Mouse (Mus musculus) activated CD4-positive, CD25-positive, alpha-beta regulatory T cell, adult 4 months (primary cell): ENCODE measurements at regions not wholly inside any gene's neighbourhood (a gene's known extent, or its start where the extent isn't known, plus 50 kb on each side); places are given as distances from the start of the nearest gene placed in this dataset.
A peak's percentile ranks its signal among the peaks of the same experiment; 100 is the strongest.

Source experiments
- ATAC-seq: one replicate; pipeline ENCODE4 v1.8.0; 2017

GRCm38 (mm10) chr2:56083226-56083625, 647.5 kb downstream of the Kcnj3 start:
- ATAC-seq = no peak

DNA sequence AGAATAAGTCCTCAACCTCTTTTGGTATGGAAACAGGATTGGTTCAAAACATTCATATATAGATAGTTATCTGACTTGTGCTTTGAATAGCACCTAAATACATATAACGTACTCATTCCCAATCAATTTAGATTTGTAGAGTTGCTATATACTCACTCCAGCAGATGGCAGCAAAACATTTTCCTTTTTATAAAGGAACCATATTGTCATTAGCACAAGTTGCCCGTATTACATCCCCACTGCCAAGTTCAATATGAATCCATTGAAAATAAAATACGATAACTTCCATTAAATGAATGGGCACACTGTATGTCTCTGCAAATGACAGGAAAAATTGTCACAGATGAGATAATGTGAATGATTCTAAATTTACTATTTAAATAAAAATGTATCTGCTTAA, 673.8 kb downstream of the Kcnj3 start:
- ATAC-seq = no peak

GRCm38 (mm10) chr2:56109975-56110374, 674.2 kb downstream of the Kcnj3 start:
- no peak for ATAC-seq

DNA sequence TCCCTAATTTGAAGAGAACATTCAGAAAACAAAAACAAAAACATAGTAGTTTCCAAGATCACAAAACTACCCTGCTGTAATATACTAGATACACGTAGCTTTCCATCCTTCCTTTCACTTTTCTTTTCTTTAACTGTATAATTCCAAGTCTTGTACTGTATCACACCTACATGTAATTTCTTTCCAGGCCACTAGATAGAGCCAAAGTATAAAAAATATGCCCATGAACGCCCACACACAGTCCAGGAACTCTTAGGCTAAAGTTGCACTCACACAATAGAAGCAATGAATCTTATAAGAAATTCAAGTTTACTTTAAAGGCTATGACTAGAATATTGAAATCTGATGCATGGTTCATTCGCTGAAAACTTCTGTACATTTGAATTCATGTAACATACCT, 678.7 kb downstream of the Kcnj3 start:
- peak; percentile 65 for ATAC-seq

GRCm38 (mm10) chr2:56119368-56119767, 683.6 kb downstream of the Kcnj3 start:
- no peak for ATAC-seq

DNA sequence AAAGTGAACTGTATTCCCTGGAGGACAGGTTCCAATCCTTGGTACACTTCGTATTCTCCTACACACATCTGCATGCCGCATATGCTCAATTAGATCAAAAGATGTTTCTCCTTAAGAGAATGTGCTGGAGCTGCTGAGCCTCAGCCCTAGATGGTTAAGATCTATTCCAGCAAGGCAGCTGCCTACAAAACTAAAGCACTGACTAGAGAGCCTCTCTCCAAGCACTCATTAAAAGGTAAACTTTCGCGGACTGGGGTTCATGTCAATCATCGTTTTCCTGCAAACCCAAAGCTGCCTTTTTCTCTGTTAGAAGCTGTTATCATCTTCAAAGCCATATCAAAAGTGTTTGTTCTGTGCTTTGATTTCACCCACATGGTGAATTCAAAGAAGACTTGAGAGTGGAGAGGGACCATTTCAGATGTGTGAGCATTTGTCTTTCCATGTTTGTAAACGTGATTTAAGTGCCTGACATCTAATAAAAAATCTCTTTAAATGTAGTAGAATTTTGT, 711.4 kb downstream of the Kcnj3 start:
- no peak for ATAC-seq

GRCm38 (mm10) chr2:56196449-56196848, 760.7 kb downstream of the Kcnj3 start:
- ATAC-seq = no peak

- ATAC-seq = no peak
Measured at GRCm38 (mm10) chr2:56227476-56227875, 791.7 kb downstream of the Kcnj3 start.

- no peak for ATAC-seq
Measured at GRCm38 (mm10) chr2:56233042-56233441, 797.3 kb downstream of the Kcnj3 start.

GRCm38 (mm10) chr2:56257044-56257954, 821.5 kb downstream of the Kcnj3 start:
- no peak for ATAC-seq

DNA sequence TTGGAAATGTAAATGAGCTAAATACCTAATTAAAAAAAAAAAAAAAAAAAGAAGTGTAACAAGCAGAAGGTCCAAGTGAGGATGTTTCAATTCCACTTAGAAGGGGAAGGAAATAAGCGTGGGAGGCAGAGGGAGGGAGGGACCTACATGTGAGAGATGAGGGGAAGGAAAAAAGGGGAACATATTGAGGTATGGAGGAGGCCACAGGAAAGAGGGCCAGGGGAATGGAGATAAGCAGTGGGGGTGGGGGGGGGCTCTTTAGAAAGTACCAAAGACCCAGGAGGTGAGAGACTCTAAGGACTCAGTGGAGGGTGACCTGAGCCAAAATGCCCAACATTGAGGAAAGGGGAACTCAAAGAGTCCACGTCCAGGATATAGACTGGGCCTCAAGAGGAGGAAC, 818.9 kb downstream of the Nr4a2 start:
- no peak for ATAC-seq

GRCm38 (mm10) chr2:56321692-56322091, 802.1 kb downstream of the Nr4a2 start:
- no peak for ATAC-seq

- no peak for ATAC-seq
Measured at GRCm38 (mm10) chr2:56322508-56322907, 801.3 kb downstream of the Nr4a2 start.

GRCm38 (mm10) chr2:56335974-56336373, 787.8 kb downstream of the Nr4a2 start:
- ATAC-seq = no peak

DNA sequence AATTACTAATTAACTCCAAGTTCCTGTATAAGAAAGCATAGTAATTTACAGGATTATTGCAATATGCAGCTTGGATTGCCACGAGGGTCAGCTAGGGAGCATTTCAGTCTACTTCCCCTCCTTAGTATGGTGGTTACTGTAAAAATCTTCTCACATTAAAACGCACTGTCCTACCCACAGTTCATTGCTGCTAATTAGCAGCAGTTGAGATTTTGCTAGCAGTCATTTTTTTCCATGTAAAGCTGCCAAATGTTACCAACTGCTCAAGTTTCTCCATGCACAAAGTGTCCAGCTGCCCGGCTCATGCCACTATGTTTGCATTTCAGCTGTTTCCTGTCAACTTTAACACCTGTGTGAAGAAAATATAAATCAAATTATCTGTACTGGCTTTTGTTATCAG, 759.7 kb downstream of the Nr4a2 start:
- ATAC-seq = no peak
